Mouse (Mus musculus): Measurements from ENCODE around the gene S100pbp.

S100pbp gene

GRCm38 (mm10) chr4:129220376-129221089 lies 31.0 kb upstream of the S100pbp start:
- no peak for DNase-seq

GRCm38 (mm10) chr4:129219198-129219597 lies 29.7 kb upstream of the S100pbp start:
- DNase-seq, result no peak

- DNase-seq, result no peak
These were observed 29.1 kb upstream of the S100pbp start for GRCm38 (mm10) chr4:129218569-129219175.

GRCm38 (mm10) chr4:129212486-129212885 lies 23.0 kb upstream of the S100pbp start:
- peak; percentile 44 for DNase-seq

- no peak for DNase-seq
These were observed 21.9 kb upstream of the S100pbp start for GRCm38 (mm10) chr4:129211461-129211860.

GRCm38 (mm10) chr4:129209504-129209903 lies 20.0 kb upstream of the S100pbp start:
- DNase-seq, result no peak

GRCm38 (mm10) chr4:129206792-129207191 lies 17.3 kb upstream of the S100pbp start:
- DNase-seq, result no peak

GRCm38 (mm10) chr4:129204655-129205054 lies 15.1 kb upstream of the S100pbp start:
- DNase-seq, result no peak

- no peak for DNase-seq
These were observed 8.0 kb upstream of the S100pbp start for GRCm38 (mm10) chr4:129197514-129197913.

- no peak for DNase-seq
These were observed 4.8 kb upstream of the S100pbp start for GRCm38 (mm10) chr4:129194280-129194679.

- no peak for DNase-seq
These were observed 2.2 kb upstream of the S100pbp start for GRCm38 (mm10) chr4:129191691-129192090.

GRCm38 (mm10) chr4:129190538-129190937 lies 1.0 kb upstream of the S100pbp start:
- DNase-seq, result no peak

GRCm38 (mm10) chr4:129188803-129189541 lies 555 bp downstream of the S100pbp start:
- DNase-seq, result peak; percentile 61

GRCm38 (mm10) chr4:129188041-129188659 lies 1.4 kb downstream of the S100pbp start:
- no peak for DNase-seq

GRCm38 (mm10) chr4:129179560-129179959 lies 10.0 kb downstream of the S100pbp start:
- no peak for DNase-seq

- DNase-seq, result no peak
These were observed 17.0 kb downstream of the S100pbp start for GRCm38 (mm10) chr4:129172529-129172928.

GRCm38 (mm10) chr4:129161581-129162255 lies 27.8 kb downstream of the S100pbp start:
- DNase-seq, result no peak

GRCm38 (mm10) chr4:129161076-129161475 lies 28.5 kb downstream of the S100pbp start:
- DNase-seq, result no peak

- DNase-seq, result no peak
These were observed 31.0 kb downstream of the S100pbp start for GRCm38 (mm10) chr4:129158549-129158948.

- no peak for DNase-seq
These were observed 32.0 kb downstream of the S100pbp start for GRCm38 (mm10) chr4:129157541-129157940.

- DNase-seq, result peak; percentile 28
These were observed 38.2 kb downstream of the S100pbp start for GRCm38 (mm10) chr4:129151276-129151811.

- DNase-seq, result no peak
These were observed 40.2 kb downstream of the S100pbp start for GRCm38 (mm10) chr4:129149321-129149720.

Measured in kidney, adult 18-20 months (tissue).